In genomic region chr14:71670435-71670834, GRCm38 (mm10) we compare ENCODE assay signal across 9 mouse cellular contexts.
A peak's percentile ranks its signal among the peaks of the same experiment; 100 is the strongest.
DNase-seq lines count a peak whose midpoint lies in the region; ATAC-seq and TF ChIP-seq lines count a peak whose summit lies in the region.
"Had no signal": no experiment of that assay in that cellular context is flagged by ENCODE, and none has a peak within 500 bp of the region (broad histone marks: within the 10 kb centered on the region; RNA-seq: fewer than 3 reads in every experiment).

No protein-coding gene starts in this region.

- no peak for TF ChIP-seq POLR2A in cerebellum, adult 2 months (IDR thresholded peaks at IDR 0.05; ENCODE audit: borderline replicate concordance, insufficient read depth, low read length)

- H3K27me3 ChIP-seq in cerebellum, adult 2 months (ENCODE audit: control insufficient read depth, insufficient read depth, low read length), result no peaks in the 10 kb centered on the region
- no peaks in the 10 kb centered on the region for H3K27me3 ChIP-seq in hindbrain, postnatal 0 days (ENCODE audit: insufficient read depth, low read length)
- H3K27me3 ChIP-seq: limb, embryonic 15.5 days had no signal

- 59% methylated on average over 1 of the region's 1 CpGs for WGBS in cerebellum, adult 2 months
- WGBS in hindbrain, postnatal 0 days, result 15% methylated on average over 1 of the region's 1 CpGs

- H3K27ac ChIP-seq in cerebellum, adult 2 months (ENCODE audit: insufficient read depth, low read length), result no peak overlapping the region
- no peak overlapping the region for H3K27ac ChIP-seq in hindbrain, postnatal 0 days
- no peak overlapping the region for H3K27ac ChIP-seq in left cerebral cortex, adult 2 months
- H3K27ac ChIP-seq: limb, embryonic 15.5 days had no signal

- no peak overlapping the region for H3K9ac ChIP-seq in hindbrain, postnatal 0 days (replicated peaks; ENCODE audit: low read length)
- H3K9ac ChIP-seq: limb, embryonic 15.5 days had no signal

- no peak for ATAC-seq in cerebellum, adult (ENCODE audit: insufficient number of reproducible peaks, low FRiP score, low TSS enrichment)
- ATAC-seq in common myeloid progenitor, adult 5-6 weeks (replicated peaks; ENCODE audit: low read depth, poor library complexity, severe bottlenecking), result peak; percentile 81
- ATAC-seq in hindbrain, postnatal 0 days, result peak; percentile 86

- intact Hi-C loops in gastrocnemius, postnatal 36 days (cut with DNase I), result no loop called here
- intact Hi-C loops in left cerebral cortex, adult 2 months (cut with DNase I), result loop anchor here (2.0 kb wide), 1 partner anchor 776 kb away; no protein-coding TSS in a partner anchor

- no peaks in the 10 kb centered on the region for H3K9me3 ChIP-seq in hindbrain, postnatal 0 days (ENCODE audit: low read length)
- H3K9me3 ChIP-seq: limb, embryonic 15.5 days had no signal

- peak; percentile 15 to 20 for DNase-seq in cerebellum, adult 2 months
- DNase-seq in gastrocnemius, postnatal 36 days, result peak; percentile 16 to 18
- DNase-seq in hindbrain, postnatal 0 days (ENCODE audit: low spot score), result peak; percentile 79
- DNase-seq in left cerebral cortex, adult 2 months (ENCODE audit: extremely low spot score in 1 of 2, low spot score in 2 of 2), result peak; percentile 31 to 49
- peak; percentile 67 for DNase-seq in mesoderm, embryonic 11.5 days (ENCODE audit: low read depth, low spot score)
- peak; percentile 38 for DNase-seq in right cerebral cortex, postnatal 4 days

- peaks cover 16% of the 10 kb centered on the region for H3K4me1 ChIP-seq in cerebellum, adult 2 months (ENCODE audit: control insufficient read depth, insufficient read depth, low read length)
- no peaks in the 10 kb centered on the region for H3K4me1 ChIP-seq in hindbrain, postnatal 0 days (ENCODE audit: insufficient read depth, low read length)
- H3K4me1 ChIP-seq: limb, embryonic 15.5 days had no signal

- H3K36me3 ChIP-seq in hindbrain, postnatal 0 days (ENCODE audit: insufficient read depth, low read length), result no peaks in the 10 kb centered on the region
- H3K36me3 ChIP-seq: limb, embryonic 15.5 days had no signal

- no peak overlapping the region for H3K4me3 ChIP-seq in cerebellum, adult 2 months (replicated peaks; ENCODE audit: insufficient read depth, low read depth, low read length)
- no peak overlapping the region for H3K4me3 ChIP-seq in hindbrain, postnatal 0 days (ENCODE audit: low read length)
- H3K4me3 ChIP-seq in left cerebral cortex, adult 2 months, result no peak overlapping the region
- H3K4me3 ChIP-seq: limb, embryonic 15.5 days had no signal

- TF ChIP-seq CTCF in cerebellum, adult 2 months (IDR thresholded peaks at IDR 0.05; ENCODE audit: borderline replicate concordance, insufficient read depth, low read depth, low read length), result peak; percentile 30; the same call in 1 of the 2 replicates
- peak; percentile 84 for TF ChIP-seq CTCF in hindbrain, postnatal 0 days (IDR thresholded peaks at IDR 0.05; ENCODE audit: low read depth)
- TF ChIP-seq CTCF in left cerebral cortex, adult 2 months (IDR thresholded peaks at IDR 0.05), result peak; percentile 69

- H3K4me2 ChIP-seq in hindbrain, postnatal 0 days (ENCODE audit: low read depth, low read length), result no peak overlapping the region
- H3K4me2 ChIP-seq: limb, embryonic 15.5 days had no signal

Comparison
In these comparisons a context has a peak if more than half of its experiments do, and no peak if none do; other contexts are left out.
1. DNase-seq: peak in every context shown above with its lines; median percentile 79 in hindbrain, postnatal 0 days; 67 in mesoderm, embryonic 11.5 days; 40 in left cerebral cortex, adult 2 months; 38 in right cerebral cortex, postnatal 4 days; 18 in cerebellum, adult 2 months; 17 in gastrocnemius, postnatal 36 days.
2. CTCF ChIP-seq: peak in every context shown above with its lines; median percentile 84 in hindbrain, postnatal 0 days; 69 in left cerebral cortex, adult 2 months; 30 in cerebellum, adult 2 months.